Mouse (Mus musculus) bone marrow macrophage, adult 2 months (primary cell): ENCODE measurements around the gene G6pc. TPM values are rescaled to one million over a fixed set of nuclear protein-coding genes. Genes with fewer than 3 reads are reported as not detected.
"Not testable (repeated sequence)": the region's sequence is repeated elsewhere in the genome, so short reads cannot be mapped to it uniquely, and the experiment has no call there.

Experiments
- H3K27ac ChIP-seq: 2 replicates; pipeline ENCODE4 v1.5.1; 2012; ENCODE audit warnings: low read depth, low read length; ENCODE audit not compliant: insufficient read depth
- H3K4me1 ChIP-seq: 2 replicates; pipeline ENCODE4 v1.6.1; 2012; ENCODE audit warnings: low read length; ENCODE audit not compliant: control insufficient read depth, insufficient read depth
- H3K4me3 ChIP-seq: 2 replicates; pipeline ENCODE4 v1.5.1; 2012; ENCODE audit warnings: mild to moderate bottlenecking, low read length, moderate library complexity; ENCODE audit not compliant: insufficient read depth
- CTCF ChIP-seq: IDR thresholded peaks from 2 replicates; pipeline ENCODE4 v1.5.1; 2012; ENCODE audit warnings: low read depth, mild to moderate bottlenecking, low read length, moderate library complexity
- POLR2A ChIP-seq: IDR thresholded peaks from 2 replicates; pipeline ENCODE4 v1.6.1; 2012; ENCODE audit warnings: mild to moderate bottlenecking, low read depth, low read length, borderline replicate concordance
- polyA plus RNA-seq: library from polyadenylated mRNA; stranded (reverse); fragments of >200 nt; gene quantifications from 2 replicates; pipeline ENCODE4 v1.2.4, GENCODE M21; 2012; ENCODE audit not compliant: missing spikeins, insufficient read depth, insufficient read length

The G6pc gene
- not detected in 2 replicates for polyA plus RNA-seq

DNA sequence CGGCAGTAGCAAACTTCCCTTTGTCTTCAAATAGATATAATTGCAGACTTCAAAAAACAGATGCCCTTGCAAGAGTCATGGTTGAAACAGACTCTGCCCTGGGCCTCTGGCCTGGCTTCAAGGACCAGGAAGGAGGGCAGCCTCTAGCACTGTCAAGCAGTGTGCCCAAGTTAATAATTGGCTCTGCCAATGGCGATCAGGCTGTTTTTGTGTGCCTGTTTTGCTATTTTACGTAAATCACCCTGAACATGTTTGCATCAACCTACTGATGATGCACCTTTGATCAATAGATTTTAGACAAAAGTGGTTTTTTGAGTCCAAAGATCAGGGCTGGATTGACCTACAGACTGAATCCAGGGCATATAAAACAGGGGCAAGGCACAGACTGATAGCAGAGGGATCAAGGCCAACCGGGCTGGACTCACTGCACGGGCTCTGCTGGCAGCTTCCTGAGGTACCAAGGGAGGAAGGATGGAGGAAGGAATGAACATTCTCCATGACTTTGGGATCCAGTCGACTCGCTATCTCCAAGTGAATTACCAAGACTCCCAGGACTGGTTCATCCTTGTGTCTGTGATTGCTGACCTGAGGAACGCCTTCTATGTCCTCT lies at the start of gene G6pc:
Gene G6pc, plus strand, starts transcription at position 236 of the 610 bp plus-strand sequence.
- Histone ChIP-seq H3K27ac (no peak within 1 kb of the TSS), H3K4me3 (no peak within 1 kb of the TSS), H3K4me1 (no peaks in the 10 kb centered on the region)
- TF ChIP-seq POLR2A (no peak), CTCF (no peak)

- no peak overlapping the region for H3K4me3 ChIP-seq
- no peaks in the 10 kb centered on the region for H3K4me1 ChIP-seq
- TF ChIP-seq CTCF, result peak; percentile 69; the same call in 1 of the 2 replicates
- no peak for TF ChIP-seq POLR2A
- H3K27ac ChIP-seq, result no peak overlapping the region
Measured at GRCm38 (mm10) chr11:101323609-101324008, 43.8 kb upstream of the G6pc start.

DNA sequence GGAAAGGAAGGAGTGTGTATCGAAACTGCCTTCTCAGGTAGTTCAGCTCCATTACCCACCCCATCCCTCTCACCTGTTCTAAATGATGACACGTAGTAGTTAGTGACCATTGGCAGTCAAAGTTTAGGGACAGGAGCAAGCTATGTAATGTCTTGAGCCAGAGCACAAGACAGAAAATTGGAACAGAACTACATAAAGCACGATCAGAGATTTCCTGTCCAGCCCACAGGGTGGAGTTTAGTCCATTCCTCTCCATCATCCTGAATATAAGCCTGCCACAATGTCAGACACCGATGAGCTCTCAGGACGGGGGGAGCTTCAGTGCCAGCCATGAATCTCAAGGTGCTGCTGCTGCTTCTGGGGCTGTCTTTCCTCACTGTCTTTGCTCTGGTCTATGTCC lies 42.6 kb upstream of the G6pc start, which contains the start of gene Aoc2:
Gene Aoc2, plus strand, starts transcription at position 301 of the 400 bp plus-strand sequence.
- Histone ChIP-seq H3K27ac (no peak within 1 kb of the TSS), H3K4me1 (no peaks in the 10 kb centered on the region), H3K4me3 (no peak within 1 kb of the TSS)
- TF ChIP-seq POLR2A (no peak), CTCF (no peak)

GRCm38 (mm10) chr11:101325201-101325600 lies 42.2 kb upstream of the G6pc start:
- H3K4me3 ChIP-seq, H3K4me1 ChIP-seq, H3K27ac ChIP-seq: not testable (repeated sequence)

GRCm38 (mm10) chr11:101326147-101326546 lies 41.2 kb upstream of the G6pc start:
- Histone ChIP-seq H3K4me1 (no peaks in the 10 kb centered on the region), H3K27ac (no peak overlapping the region), H3K4me3 (no peak overlapping the region)
- TF ChIP-seq CTCF (no peak), POLR2A (no peak)

DNA sequence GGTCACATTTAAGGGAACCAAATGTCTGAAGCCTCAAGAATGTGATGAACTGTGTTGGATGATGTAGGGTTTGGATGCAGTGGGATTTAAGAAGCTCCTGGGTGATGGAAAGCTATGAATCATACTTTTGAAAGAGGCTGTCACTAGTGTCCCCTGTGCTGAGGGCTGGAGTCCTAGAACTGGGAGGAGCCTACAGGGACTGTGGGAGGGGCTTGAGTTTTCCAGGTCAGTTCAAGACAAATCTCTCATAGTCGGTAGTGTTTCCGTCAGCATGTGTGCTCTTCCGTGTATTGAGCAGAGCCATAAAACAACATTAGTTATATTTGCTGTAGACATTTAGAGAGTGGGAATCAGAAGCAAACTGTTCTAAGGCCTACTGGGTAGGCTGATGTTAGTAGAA lies 40.0 kb upstream of the G6pc start:
- no peak overlapping the region for H3K4me3 ChIP-seq
- no peaks in the 10 kb centered on the region for H3K4me1 ChIP-seq
- H3K27ac ChIP-seq, result no peak overlapping the region
- TF ChIP-seq CTCF (no peak), POLR2A (no peak)

GRCm38 (mm10) chr11:101328941-101329635 lies 38.3 kb upstream of the G6pc start:
- no peak for TF ChIP-seq CTCF
- TF ChIP-seq POLR2A, result no peak
- H3K4me3 ChIP-seq, result no peak overlapping the region
- peaks cover 5% of the 10 kb centered on the region for H3K4me1 ChIP-seq
- no peak overlapping the region for H3K27ac ChIP-seq

GRCm38 (mm10) chr11:101330371-101330924 lies 36.9 kb upstream of the G6pc start, which contains the start of gene Aoc3:
Aoc3 (plus strand) TSS chr11:101330605.
- H3K27ac ChIP-seq, result no peak within 1 kb of the TSS
- TF ChIP-seq POLR2A (no peak), CTCF (no peak)

DNA sequence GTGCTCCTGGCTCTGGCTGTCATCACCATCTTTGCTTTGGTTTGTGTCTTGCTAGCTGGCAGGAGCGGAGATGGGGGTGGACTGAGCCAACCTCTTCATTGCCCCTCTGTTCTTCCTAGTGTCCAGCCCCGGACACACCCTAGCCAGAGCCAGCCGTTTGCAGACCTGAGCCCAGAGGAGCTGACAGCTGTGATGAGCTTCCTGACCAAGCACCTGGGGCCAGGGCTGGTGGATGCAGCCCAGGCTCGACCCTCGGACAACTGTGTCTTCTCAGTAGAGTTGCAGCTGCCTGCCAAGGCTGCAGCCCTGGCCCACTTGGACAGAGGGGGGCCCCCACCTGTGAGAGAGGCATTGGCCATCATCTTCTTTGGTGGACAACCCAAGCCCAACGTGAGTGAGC lies 36.4 kb upstream of the G6pc start:
- H3K4me3 ChIP-seq, H3K27ac ChIP-seq: not testable (repeated sequence)
- H3K4me1 ChIP-seq, result peaks cover 12% of the 10 kb centered on the region

More at GRCm38 (mm10) chr11:101330371-101330924, 36.9 kb upstream of the G6pc start, which contains the start of gene Aoc3:
- Histone ChIP-seq H3K4me3 (no peak within 1 kb of the TSS), H3K4me1 (peaks cover 12% of the 10 kb centered on the region)

DNA sequence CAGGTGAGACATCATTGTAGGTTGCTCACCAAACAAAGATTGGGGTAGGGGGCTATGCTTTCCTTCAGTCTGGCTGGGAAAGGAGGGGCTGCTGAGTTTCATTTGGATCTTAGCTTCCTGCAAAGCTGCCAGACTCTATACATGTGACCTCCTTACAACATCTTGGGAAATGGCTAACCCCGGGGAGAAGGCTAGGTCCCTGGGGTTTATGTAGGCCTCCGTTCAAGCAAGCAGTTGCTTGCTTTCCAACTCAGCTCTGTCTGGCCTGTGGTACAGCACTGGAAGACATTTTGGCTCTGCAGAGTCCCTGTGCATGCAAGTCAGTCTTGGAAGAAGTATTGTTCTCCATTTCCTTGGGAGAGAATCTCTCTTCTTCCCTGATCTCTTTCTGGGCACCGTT lies 34.8 kb upstream of the G6pc start:
- peaks cover 12% of the 10 kb centered on the region for H3K4me1 ChIP-seq
- no peak overlapping the region for H3K4me3 ChIP-seq
- H3K27ac ChIP-seq, result no peak overlapping the region
- TF ChIP-seq POLR2A, result no peak
